Mouse (Mus musculus) left cerebral cortex, adult 6 months (tissue): ENCODE measurements around the gene Slc25a35. TPM values are rescaled to one million over a fixed set of nuclear protein-coding genes. Genes with fewer than 3 reads are reported as not detected.

Experiments
- long read RNA-seq, 2 experiments: library from polyadenylated mRNA; unstranded; transcript quantifications; one replicate each; pipeline ENCODE4 v2.0.0; 2019 to 2020
- polyA plus RNA-seq: library from polyadenylated mRNA; unstranded; fragments of <200 nt; fragmentation: Nextera tagmentation; gene quantifications from 2 replicates; pipeline ENCODE4 v1.2.3, GENCODE M21; 2021

Gene Slc25a35
- polyA plus RNA-seq = 2.4 and 3.7 TPM in 2 replicates
- long read RNA-seq, experiment 1, partial matches to known transcripts = 1 of 5 reads
- long read RNA-seq, experiment 1, other reads (novel, unspliced or antisense) = 3 of 5 reads
- long read RNA-seq, experiment 2, partial matches to known transcripts = 0 of 2 reads
- long read RNA-seq, experiment 2, other reads (novel, unspliced or antisense) = 1 of 2 reads

GRCm38 (mm10) chr11:68967337-68968282 is at the start of gene Slc25a35:
Gene Slc25a35 (plus strand): TSS chr11:68968131.

GRCm38 (mm10) chr11:68926981-68927380 is 41.0 kb upstream of the Slc25a35 start, which contains the start of gene Odf4:
Gene Odf4 (minus strand): TSS chr11:68927081.

GRCm38 (mm10) chr11:68957308-68957707 is 10.6 kb upstream of the Slc25a35 start, which contains the start of gene Arhgef15:
Gene Arhgef15 (minus strand): TSS chr11:68957480.

GRCm38 (mm10) chr11:68975085-68975484 is 7.2 kb downstream of the Slc25a35 start, which contains the start of gene Rangrf:
Gene Rangrf (minus strand): TSS chr11:68975185.

GRCm38 (mm10) chr11:69008182-69009121 is 40.5 kb downstream of the Slc25a35 start, which contains the start of gene Pfas:
Gene Pfas (minus strand): TSS chr11:69008460.

GRCm38 (mm10) chr11:69015644-69016441 is 47.9 kb downstream of the Slc25a35 start, which contains the start of gene Ctc1:
Gene Ctc1 (plus strand): TSS chr11:69015911.

Other genes starting within 250 kb of the Slc25a35 start
- gene Ndel1, start 96.3 kb upstream of the Slc25a35 start, polyA plus RNA-seq = 89.7 and 92.9 TPM in 2 replicates
- not detected in 2 replicates for gene Rnf222, start 79.6 kb upstream of the Slc25a35 start, polyA plus RNA-seq
- gene Rpl26, start 66.5 kb upstream of the Slc25a35 start, polyA plus RNA-seq = 3,549 and 3,569 TPM in 2 replicates
- not detected in 2 replicates for gene Odf4, start 41.0 kb upstream of the Slc25a35 start, polyA plus RNA-seq
- gene Arhgef15, start 10.7 kb upstream of the Slc25a35 start, polyA plus RNA-seq = 9.7 and 13.3 TPM in 2 replicates
- 26.7 and 27.0 TPM in 2 replicates for gene Rangrf, start 7.1 kb downstream of the Slc25a35 start, polyA plus RNA-seq
- gene Pfas, start 40.3 kb downstream of the Slc25a35 start, polyA plus RNA-seq = 10.9 and 12.5 TPM in 2 replicates
- gene Ctc1, start 47.8 kb downstream of the Slc25a35 start, polyA plus RNA-seq = 14.9 and 16.4 TPM in 2 replicates
- 0.38 and 0.56 TPM in 2 replicates for gene Aurkb, start 77.5 kb downstream of the Slc25a35 start, polyA plus RNA-seq
- 13.0 and 28.1 TPM in 2 replicates for gene Borcs6, start 91.6 kb downstream of the Slc25a35 start, polyA plus RNA-seq
- gene Tmem107, start 102.7 kb downstream of the Slc25a35 start, polyA plus RNA-seq = 35.2 and 37.9 TPM in 2 replicates
- gene Vamp2, start 120.4 kb downstream of the Slc25a35 start, polyA plus RNA-seq = 323 and 837 TPM in 2 replicates
- gene Per1, start 127.1 kb downstream of the Slc25a35 start, polyA plus RNA-seq = 25.9 and 39.5 TPM in 2 replicates
- gene Hes7, start 152.3 kb downstream of the Slc25a35 start, polyA plus RNA-seq = 0.43 and 1.3 TPM in 2 replicates
- gene 9130213A22Rik, start 154.5 kb downstream of the Slc25a35 start, polyA plus RNA-seq = 0.54 and 0.85 TPM in 2 replicates
- gene Aloxe3, start 157.8 kb downstream of the Slc25a35 start, polyA plus RNA-seq = 4.5 and 4.8 TPM in 2 replicates
- 3.3 TPM in 2 replicates for gene Alox12b, start 188.9 kb downstream of the Slc25a35 start, polyA plus RNA-seq
- gene Alox8, start 229.7 kb downstream of the Slc25a35 start, polyA plus RNA-seq = 2.8 and 4.3 TPM in 2 replicates